Mouse (Mus musculus): ENCODE data around the gene Dennd4c. TPM values are rescaled to one million over a fixed set of nuclear protein-coding genes. Genes with fewer than 3 reads are reported as not detected.

Gene Dennd4c
- polyA plus RNA-seq, 1 experiment from 2014 or later, result 4.7 TPM

DNA sequence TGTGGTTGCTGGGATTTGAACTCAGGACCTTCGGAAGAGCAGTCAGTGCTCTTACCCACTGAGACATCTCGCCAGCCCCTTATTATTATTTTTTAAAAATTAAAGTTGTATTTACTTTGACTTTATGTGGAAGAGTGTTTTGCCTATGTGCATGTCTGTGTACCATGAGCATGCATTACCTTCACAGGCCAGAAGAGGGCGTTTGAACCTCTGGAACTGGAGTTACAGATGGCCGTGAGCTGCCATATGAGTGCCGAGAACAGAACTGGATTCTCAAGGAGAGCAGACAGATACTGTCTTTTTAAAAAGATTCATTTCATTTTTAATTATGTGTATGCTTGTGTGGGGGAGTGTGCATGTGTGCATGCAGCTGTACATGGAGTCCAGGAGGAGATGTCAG, 139.5 kb downstream of the Dennd4c start:
- H3K9ac ChIP-seq (replicated peaks; ENCODE audit: low read depth, low read length), result no peak overlapping the region
- H3K27ac ChIP-seq (ENCODE audit: low read length), result no peak overlapping the region
- H3K36me3 ChIP-seq (ENCODE audit: control insufficient read depth, insufficient read depth), result no peaks in the 10 kb centered on the region
- 71% methylated on average over 5 of the region's 5 CpGs for WGBS
- 0 out of 2 replicates have a peak, but pooled peaks cover 2% of the 10 kb centered on the region for H3K9me3 ChIP-seq (ENCODE audit: control insufficient read depth, low read length)
- no peak for ATAC-seq
- no peak overlapping the region for H3K4me3 ChIP-seq (replicated peaks; ENCODE audit: low read length)
- no peak overlapping the region for H3K4me2 ChIP-seq (ENCODE audit: low read length)
- H3K27me3 ChIP-seq (replicated peaks; ENCODE audit: control insufficient read depth, insufficient read depth, low read length), result 0 out of 2 replicates have a peak, but pooled peaks cover 2% of the 10 kb centered on the region
- no peaks in the 10 kb centered on the region for H3K4me1 ChIP-seq (replicated peaks; ENCODE audit: control insufficient read depth, insufficient read depth, low read length)

- Histone ChIP-seq H3K4me2 (ENCODE audit: low read length) (no peak overlapping the region), H3K27ac (ENCODE audit: low read length) (no peak overlapping the region), H3K27me3 (replicated peaks; ENCODE audit: control insufficient read depth, insufficient read depth, low read length) (no peaks in the 10 kb centered on the region), H3K4me1 (replicated peaks; ENCODE audit: control insufficient read depth, insufficient read depth, low read length) (no peaks in the 10 kb centered on the region), H3K9me3 (ENCODE audit: control insufficient read depth, low read length) (no peaks in the 10 kb centered on the region), H3K9ac (replicated peaks; ENCODE audit: low read depth, low read length) (no peak overlapping the region), H3K36me3 (ENCODE audit: control insufficient read depth, insufficient read depth) (no peaks in the 10 kb centered on the region), H3K4me3 (replicated peaks; ENCODE audit: low read length) (no peak overlapping the region)
- no peak for ATAC-seq
- WGBS, result 83% methylated on average over 7 of the region's 7 CpGs
Observed at GRCm38 (mm10) chr4:86897411-86897810, 149.1 kb downstream of the Dennd4c start.

DNA sequence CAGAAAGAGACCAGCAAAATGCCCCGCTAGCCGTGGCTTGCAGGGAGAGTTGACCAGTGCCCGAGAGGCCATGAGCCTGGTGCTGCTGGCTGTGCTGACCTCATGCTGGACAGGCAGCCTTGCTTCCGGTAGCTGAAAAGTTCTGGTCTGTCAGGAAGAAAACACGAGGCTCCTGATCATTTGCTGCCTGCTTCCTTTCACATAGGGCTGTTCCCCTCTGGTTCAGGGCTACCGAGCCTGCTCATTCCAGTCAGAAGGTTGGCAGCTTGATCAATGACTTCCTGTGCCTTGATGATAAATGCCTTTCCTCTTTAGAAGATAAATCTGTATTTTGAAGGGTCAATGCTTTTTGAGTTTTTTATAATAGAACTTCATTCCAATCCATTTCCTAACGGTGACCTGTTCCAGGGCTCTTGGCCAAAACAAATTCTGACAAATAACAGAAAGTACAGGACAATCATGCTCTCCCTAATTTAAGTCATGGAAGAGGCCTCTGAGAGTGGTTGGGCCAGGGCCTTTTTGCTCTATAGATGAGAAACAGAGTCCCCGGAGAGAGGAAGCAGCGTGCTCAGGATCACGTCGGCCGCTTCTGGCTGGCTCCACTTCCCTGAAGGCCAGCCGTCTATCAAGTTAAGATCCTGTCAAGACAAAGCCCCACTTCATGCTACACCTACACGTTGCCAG, 150.6 kb downstream of the Dennd4c start:
- ATAC-seq, result no peak
- H3K27ac ChIP-seq (ENCODE audit: low read length), result no peak overlapping the region

More for the DNA sequence above, 150.6 kb downstream of the Dennd4c start:
- Histone ChIP-seq H3K9me3 (ENCODE audit: control insufficient read depth, low read length) (no peaks in the 10 kb centered on the region), H3K4me3 (replicated peaks; ENCODE audit: low read length) (no peak overlapping the region), H3K36me3 (ENCODE audit: control insufficient read depth, insufficient read depth) (no peaks in the 10 kb centered on the region), H3K27me3 (replicated peaks; ENCODE audit: control insufficient read depth, insufficient read depth, low read length) (no peaks in the 10 kb centered on the region), H3K4me1 (replicated peaks; ENCODE audit: control insufficient read depth, insufficient read depth, low read length) (no peaks in the 10 kb centered on the region), H3K4me2 (ENCODE audit: low read length) (no peak overlapping the region), H3K9ac (replicated peaks; ENCODE audit: low read depth, low read length) (no peak overlapping the region)
- 75% methylated on average over 14 of the region's 14 CpGs for WGBS

Other genes starting within 250 kb of the Dennd4c start
- not detected in 2 replicates for gene Saxo1, start 190.2 kb upstream of the Dennd4c start, polyA plus RNA-seq (2015; fragmentation: Nextera tagmentation; extraction: Ambion mirVana)
- gene Rraga, start 172.9 kb upstream of the Dennd4c start, polyA plus RNA-seq (2015; fragmentation: Nextera tagmentation; extraction: Ambion mirVana), result 132 and 135 TPM in 2 replicates
- 11.5 TPM in 2 replicates for gene Haus6, start 136.5 kb upstream of the Dennd4c start, polyA plus RNA-seq (2015; fragmentation: Nextera tagmentation; extraction: Ambion mirVana)
- 37.3 and 43.7 TPM in 2 replicates for gene Plin2, start 78.5 kb upstream of the Dennd4c start, polyA plus RNA-seq (2015; fragmentation: Nextera tagmentation; extraction: Ambion mirVana)
- gene Rps6, start 108.9 kb downstream of the Dennd4c start, polyA plus RNA-seq (2015; fragmentation: Nextera tagmentation; extraction: Ambion mirVana), result 371 and 373 TPM in 2 replicates
- 10.5 and 11.7 TPM in 2 replicates for gene Acer2, start 125.8 kb downstream of the Dennd4c start, polyA plus RNA-seq (2015; fragmentation: Nextera tagmentation; extraction: Ambion mirVana)